Mouse (Mus musculus) left cerebral cortex, postnatal 4 days (tissue): Measurements from ENCODE around the gene Aqp6. TPM values are rescaled to one million over a fixed set of nuclear protein-coding genes. Genes with fewer than 3 reads are reported as not detected.
A peak's percentile ranks its signal among the peaks of the same experiment; 100 is the strongest.

Source experiments
- DNase-seq: peaks from one replicate; pipeline ENCODE4 v3.0.0-alpha.2; 2022
- intact Hi-C: fragments of 180-260 bp; cut with DNase I; formaldehyde crosslinking; loops from one replicate; pipeline ENCODE4 v1.15.1; 2025
- total RNA-seq, 2 experiments: library from RNA; stranded (reverse); gene quantifications; 2 replicates each; pipeline ENCODE4 v1.2.3; 2021

The Aqp6 gene
- not detected for total RNA-seq

DNA sequence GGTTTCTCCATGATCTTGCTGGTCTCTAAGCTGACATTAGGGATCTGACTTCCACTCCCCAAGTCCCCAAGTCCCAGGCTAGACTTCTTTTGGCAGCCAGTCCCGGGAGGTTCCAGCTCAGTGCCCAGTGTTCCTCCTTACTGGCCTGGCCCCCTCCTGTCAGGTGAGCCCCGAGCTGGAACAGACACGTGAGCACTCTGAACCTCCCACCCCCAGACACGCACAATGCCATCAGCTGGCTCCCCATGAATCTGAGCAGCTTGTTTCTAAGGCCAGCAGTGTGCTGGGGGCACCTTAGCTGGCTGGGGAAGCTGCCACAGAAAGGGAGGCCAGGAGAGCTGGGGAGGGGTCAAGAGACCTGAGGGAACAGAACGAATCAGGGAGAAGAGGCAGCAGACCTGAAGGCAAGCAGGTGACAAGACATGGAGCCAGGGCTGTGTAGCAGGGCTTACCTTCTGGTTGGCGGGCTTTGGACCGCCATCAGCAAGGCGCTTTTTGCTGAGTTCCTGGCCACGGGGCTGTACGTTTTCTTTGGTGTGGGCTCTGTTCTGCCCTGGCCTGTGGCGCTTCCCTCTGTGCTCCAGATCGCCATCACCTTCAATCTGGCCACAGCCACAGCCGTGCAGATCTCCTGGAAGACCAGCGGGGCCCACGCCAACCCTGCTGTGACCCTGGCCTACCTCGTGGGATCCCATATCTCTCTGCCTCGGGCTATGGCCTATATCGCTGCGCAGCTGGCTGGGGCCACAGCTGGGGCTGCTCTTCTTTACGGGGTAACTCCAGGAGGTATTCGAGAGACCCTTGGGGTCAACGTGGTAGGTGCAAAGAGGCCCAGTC is at the start of gene Aqp6:
Gene Aqp6, plus strand, starts transcription at position 415 of the 837 bp plus-strand sequence.
- DNase-seq = no peak
- intact Hi-C loops = no loop called here

DNA sequence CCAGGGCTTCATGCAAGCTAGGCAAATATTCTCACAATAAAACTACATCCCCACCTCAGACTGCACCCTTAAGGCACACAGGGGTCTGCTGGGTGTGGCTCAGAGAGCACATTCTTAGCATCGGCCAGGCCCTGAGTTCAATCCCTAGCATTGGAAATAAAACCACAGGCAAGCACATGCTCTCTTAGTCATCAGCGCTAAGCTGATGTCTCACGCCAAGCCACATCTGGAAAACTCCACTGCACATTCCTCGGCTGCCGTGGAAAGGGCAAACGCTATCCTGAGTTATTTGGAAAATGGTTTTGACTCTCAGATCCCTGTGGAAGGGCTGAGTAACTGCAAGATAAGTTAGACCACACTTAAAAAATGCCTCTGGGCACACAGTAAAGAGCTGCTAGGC is 47.4 kb upstream of the Aqp6 start:
- intact Hi-C loops = no loop called here
- no peak for DNase-seq

DNA sequence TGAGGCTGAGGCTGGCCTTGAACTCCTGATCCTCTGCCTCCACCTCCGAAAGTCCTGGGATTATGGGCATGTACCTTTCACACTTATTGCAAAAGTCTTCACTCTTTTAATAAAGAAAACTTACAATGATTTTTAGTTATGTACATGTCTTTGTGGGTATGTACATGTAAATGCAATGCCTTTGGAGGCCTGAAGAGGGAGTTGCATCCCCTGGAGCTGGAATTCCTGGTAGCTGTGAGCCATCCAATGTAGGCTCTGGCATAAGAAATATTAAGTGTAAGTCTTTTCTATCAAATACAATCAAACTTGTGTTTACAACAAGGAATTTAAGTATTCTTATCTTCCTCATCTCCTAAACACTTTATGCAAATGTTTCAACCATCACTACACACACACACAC is 42.3 kb upstream of the Aqp6 start:
- no peak for DNase-seq
- intact Hi-C loops = no loop called here

DNA sequence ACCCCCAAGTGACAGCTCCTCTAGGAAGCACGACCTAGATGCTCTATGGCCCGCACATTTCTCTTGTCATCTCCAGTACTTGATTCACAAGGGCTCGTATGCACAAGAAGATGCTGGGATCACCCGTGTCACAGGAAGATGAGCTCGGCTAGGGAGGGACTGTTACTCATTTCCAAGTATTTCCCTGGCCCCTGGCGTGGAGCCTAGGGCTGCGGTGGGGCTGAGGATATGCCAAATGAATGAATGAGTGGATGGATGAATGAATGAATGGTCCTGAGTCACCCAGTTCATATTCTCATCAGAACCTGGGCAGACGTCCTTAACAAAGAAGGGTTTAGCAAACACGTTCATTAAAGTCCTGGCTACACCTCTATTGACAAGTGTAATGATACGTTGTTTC is 41.0 kb upstream of the Aqp6 start:
- DNase-seq = no peak
- intact Hi-C loops = no loop called here

DNA sequence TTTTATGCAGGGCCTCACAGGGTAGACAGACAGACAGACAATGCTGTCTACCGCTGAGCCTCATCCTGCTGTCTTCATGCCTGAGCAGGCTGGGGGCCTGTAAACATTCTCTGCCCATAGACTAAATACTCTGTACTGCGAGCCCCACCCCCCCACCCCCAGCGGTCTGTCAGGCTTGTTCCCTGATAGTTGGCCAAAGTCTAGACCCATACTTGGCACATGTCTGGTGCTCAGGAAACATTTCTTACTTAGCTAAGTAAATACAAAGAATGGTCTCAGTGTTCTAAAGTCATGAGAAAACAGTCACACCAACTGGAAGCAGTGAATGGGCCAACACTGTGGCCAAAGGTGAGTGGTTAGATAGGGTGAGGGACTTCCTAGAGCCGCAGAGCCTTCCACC is 33.8 kb upstream of the Aqp6 start:
- no peak for DNase-seq
- intact Hi-C loops = no loop called here

DNA sequence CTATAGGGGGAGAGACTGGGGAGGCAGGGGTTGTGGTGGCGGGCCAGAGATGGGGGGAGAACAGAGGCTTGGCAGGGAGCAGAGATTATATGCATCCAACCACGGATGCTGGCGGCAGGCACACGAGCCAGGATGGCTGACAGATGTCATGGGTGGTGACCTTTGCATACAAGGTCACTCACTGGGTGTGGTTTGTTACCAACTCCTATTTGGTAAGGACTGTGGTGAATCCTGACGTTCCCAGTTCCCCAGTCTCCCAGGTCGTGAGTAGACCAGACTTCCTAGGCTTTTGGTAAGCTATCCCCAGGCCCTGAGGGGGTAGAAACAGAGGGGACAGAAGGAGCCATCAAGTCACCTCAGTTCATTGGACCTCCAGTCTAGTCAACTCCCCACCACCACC is 32.5 kb upstream of the Aqp6 start:
- intact Hi-C loops = no loop called here
- DNase-seq = no peak

DNA sequence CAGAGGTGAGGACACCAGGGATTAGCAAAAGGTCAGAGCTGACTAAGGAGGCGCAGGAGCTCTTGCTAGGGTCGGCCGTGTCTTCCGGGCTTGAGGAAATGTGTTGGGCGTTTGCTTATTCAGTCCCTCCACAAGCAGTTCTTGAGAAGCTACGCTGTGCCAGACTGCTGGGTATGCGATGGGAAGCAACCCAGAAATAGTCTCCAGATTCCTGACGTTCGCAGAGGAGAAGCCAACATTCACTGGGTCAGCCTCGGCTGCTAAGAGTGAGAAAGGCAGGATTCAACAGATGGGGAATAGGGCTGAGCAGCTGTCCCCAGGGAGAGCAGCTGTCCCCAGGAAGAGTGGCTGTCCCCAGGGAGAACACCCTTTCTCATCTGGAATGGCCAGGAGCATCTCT is 32.1 kb upstream of the Aqp6 start:
- intact Hi-C loops = no loop called here

DNA sequence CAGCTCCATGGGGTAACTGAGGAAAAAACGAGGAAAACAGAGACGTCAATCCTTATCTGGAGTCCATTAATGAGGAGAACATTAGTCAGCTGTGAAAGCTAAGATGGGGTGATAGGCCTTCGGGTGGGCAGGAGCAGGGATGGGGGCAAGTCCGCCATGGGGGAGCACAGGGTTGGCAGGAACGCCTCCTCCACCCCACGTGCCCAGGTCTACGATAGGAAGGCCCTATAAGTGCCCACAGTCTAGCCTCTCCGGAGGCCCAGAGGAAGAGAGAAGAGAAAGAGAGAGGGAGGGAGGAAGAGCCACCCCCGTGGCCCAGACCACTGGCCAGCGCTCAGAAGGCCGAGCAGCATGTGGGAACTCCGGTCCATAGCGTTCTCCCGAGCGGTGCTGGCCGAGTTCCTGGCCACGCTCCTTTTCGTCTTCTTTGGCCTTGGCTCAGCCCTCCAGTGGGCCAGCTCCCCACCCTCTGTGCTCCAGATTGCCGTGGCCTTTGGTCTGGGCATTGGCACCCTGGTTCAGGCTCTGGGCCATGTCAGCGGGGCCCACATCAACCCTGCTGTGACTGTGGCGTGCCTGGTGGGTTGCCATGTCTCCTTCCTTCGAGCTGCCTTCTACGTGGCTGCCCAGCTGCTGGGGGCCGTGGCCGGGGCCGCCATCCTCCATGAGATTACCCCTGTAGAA is 22.3 kb upstream of the Aqp6 start, which contains the start of gene Aqp2:
Gene Aqp2, plus strand, starts transcription at position 254 of the 684 bp plus-strand sequence.
- intact Hi-C loops = no loop called here
- peak; percentile 48 for DNase-seq

More for the DNA sequence above, 32.1 kb upstream of the Aqp6 start:
- no peak for DNase-seq

DNA sequence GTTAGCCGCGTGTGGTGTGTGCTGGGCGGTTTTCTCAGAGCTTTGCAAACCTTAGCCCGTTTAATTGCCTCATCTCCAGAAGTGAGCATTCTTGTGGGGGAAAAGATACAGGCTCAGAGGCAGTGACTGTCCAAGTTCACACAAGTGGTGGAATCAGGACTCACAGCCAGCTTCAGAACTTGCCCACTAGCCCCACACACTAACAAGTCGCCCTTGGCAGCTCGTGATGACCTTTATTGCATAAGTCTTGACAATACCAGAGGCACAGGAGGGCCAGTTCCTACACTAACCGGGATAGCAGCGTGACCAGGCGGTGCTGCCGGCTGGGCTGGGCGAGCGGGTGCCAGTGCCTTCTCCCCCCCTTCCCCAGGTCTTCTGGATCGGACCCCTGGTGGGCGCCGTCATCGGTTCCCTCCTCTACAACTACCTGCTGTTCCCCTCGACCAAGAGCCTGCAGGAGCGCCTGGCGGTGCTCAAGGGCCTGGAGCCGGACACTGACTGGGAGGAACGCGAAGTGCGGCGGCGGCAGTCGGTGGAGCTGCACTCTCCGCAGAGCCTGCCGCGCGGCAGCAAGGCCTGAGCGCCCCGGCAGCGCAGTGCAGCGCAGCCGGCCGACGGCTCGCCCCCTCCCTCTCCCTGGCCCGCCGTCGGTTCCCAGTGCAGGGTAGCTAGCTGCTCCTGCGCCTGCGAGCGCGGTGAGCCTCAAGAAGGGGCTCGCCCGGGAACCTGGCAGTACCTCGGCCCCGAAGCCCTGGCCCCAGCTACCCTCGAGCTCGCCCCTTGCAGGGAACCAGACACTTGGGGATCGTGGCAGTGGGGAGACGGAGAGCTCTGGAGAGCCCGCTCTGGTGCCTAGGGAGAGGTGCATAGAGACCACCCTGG is 17.5 kb upstream of the Aqp6 start:
- intact Hi-C loops = loop anchor here (5.0 kb wide), 1 partner anchor 81 kb away; no protein-coding TSS in a partner anchor
- DNase-seq = no peak

DNA sequence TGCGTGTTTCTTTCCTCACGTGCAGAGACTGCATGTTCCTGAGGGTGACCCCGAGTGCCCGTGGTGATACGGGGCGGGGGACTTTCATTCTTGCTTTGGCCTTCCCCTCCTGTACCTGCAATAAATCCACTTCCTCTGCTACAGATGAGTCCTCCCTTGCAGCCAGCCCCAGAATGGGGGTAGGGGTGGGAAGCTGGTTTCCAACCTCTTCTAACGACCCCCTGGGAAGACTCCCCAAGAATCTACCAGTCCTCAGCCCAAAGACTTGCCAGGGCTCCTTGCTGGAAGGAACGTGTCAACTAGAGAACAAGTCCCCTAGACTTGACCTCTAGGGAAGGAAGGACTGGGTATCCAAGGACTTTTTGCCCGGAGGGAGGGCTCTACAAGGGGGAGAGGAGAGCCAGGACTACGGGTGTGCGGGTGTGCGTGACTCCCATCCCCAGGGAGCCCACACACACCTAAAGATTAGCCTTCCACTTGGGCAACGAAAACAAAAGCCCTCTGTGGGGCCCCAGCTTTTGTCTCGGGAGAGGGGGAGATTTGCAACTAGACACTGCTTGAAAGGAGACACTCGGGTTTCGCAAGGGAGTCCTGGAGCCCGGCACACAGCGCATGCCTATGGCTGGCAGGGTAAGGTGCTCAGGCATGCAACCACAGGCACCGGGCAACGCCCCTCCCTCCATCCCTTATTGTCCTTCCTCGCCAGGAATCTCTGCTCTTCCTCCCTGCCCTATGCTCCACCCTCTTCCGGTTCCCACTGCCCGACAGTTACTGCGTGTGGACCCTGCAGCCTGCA is 16.6 kb upstream of the Aqp6 start:
- intact Hi-C loops = loop anchor here (5.0 kb wide), 1 partner anchor 82 kb away; no protein-coding TSS in a partner anchor
- no peak for DNase-seq

DNA sequence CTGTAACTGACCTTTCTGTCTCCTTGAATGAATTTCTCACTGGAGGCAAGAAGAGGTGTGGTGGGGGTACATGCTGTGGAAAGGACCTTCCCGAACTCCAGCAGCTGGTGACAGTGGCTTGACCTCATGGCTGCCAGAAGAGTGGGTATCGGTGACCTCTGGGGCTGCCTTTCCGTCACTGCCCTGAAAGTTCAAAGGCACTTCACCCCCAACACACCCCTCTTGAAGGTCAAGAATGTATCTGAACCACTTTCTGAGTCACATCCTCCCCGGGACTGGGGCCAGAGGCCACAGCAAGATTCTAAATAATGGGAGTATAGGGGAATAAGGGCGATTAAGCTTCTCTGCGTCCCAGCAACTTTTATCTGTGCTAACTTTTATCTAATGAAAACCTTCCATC is 15.5 kb upstream of the Aqp6 start:
- intact Hi-C loops = no loop called here
- no peak for DNase-seq

DNA sequence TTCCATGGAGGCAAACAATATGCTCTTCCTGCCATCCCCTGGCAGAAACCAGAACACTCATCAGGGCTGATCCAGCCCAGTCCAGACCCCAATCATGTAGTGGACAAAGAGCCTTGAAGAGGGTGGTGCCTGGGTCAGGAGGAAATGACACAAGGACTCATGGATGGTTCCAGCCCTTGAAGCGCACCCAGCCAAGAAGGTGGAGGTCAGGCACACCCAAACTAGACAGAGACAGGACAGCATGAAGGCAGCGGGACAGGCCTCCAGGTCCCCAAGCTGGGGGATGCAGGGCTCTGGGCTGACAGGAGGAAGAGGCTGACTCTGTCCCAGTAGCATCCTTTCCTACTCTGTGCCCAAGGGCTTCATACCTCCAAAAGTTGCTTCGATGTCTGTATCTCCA is 14.7 kb upstream of the Aqp6 start:
- intact Hi-C loops = no loop called here
- no peak for DNase-seq

DNA sequence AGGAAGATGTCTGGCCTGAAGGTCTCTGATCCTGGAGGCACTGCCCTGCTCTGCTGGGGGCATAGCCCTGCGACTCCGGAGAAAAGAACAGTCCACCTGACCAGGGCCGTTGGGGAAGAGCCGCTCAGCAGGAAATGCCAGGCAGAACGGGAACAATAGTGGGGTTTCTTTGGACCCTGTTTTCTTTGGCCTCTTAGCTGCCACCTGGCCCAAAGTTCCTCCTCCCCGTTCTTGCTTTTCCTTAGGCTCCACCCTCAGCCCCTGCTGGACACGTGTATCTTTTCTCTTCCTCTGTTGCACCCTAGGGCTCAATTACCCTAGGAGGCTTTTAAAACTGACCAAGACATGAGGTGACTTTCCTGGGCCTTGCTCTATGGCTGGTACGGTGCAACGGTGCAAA is 12.0 kb upstream of the Aqp6 start:
- intact Hi-C loops = no loop called here
- DNase-seq = no peak

DNA sequence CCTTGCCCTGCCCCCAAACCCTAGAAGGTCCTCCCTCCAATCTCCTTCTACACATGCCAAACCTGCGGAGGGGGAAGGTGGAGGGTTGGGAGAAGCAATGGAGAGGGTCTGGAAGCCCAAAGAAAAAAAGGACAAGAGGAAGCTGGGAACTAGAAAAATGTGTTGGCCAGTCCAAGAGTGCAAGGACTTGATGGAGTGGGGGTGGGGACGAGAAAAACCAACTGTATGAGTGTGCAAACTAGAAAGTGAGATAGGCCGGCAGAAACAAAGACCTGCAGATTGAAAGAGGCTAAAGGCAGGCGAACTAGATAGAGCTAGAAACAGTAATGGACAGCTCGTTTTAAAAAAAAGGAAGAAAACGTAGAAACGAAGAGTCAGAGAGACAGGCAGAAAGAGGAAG is 11.5 kb upstream of the Aqp6 start:
- intact Hi-C loops = loop anchor here (10.0 kb wide), 2 partner anchors 185 to 315 kb away; partner anchors contain the start of gene Cers5
- DNase-seq = no peak

DNA sequence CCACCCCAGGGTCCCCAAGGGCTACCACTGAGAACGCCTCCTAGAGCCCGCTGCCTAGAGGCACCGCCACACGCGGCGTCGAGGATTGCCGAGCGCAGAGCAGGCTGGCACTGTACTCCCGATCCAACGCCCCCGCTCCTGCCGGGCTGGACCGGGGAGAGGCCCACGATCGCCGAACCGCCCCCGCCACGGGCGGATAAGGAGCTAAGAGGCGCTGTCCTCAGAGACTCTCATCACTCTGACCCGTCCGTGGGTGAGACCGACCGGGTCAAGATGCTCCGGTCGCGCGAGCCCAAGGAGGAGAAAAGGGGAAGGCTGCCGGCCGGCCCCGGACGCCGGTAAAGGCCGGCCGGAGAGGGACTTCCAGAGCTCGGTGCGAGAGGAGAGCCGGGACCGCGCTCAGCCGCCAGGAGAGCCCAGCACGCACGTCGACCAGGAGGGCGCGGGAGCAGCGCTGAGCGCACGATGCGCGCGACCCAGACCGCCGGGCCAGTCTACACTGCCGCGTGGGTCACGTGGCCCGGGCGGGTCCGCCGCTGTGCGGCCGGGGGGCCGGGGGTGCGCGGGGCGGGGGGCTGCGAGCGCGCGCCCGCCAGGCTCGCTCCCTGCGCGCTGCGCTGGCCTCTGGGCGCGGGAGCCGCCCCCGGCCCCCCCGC is 10.6 kb upstream of the Aqp6 start, which contains the start of gene Aqp5:
Gene Aqp5, plus strand, starts transcription at position 354 of the 656 bp plus-strand sequence.
- intact Hi-C loops = loop anchor here (10.0 kb wide), 2 partner anchors 184 to 314 kb away; partner anchors contain the start of gene Cers5
- DNase-seq = no peak

DNA sequence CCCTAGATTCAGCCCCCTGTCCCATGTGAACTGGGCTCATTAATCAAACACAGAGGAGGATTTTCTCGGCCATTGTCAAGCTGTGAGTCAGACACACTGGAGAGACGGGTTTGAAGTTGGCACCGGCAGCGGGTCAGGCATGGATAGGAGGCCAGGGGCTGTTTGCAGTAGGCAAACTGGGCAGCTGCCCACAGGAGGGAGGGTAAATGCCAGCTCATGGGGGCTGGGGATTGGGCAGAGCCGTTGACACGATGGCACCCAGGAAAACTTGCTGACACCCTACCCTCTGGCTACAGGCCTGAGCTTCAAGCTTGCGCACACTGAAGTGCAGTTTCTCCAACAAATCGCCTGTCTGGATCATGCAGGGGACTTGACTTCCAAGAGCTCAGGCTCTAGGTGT is 9.0 kb upstream of the Aqp6 start:
- intact Hi-C loops = loop anchor here (10.0 kb wide), 2 partner anchors 183 to 313 kb away; partner anchors contain the start of gene Cers5
- peak; percentile 40 for DNase-seq

DNA sequence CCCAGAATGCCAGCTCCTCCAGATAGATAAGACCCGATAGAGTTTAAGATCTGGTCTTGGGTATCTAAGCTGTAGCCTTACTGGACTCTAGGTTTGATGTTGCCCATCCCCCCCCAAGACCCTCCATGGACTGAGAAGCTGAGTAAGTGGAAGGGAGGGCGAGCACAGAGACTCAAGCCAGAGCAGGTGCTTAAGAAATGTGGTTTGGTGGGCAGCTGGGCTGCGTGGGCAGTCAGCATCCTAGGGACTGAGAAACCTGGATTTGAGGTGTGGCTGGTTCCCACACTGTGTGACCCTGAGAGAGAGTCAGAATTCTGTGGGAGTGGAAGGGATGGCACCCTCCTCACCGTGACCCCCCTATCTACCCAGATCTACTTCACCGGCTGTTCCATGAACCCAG is 8.3 kb upstream of the Aqp6 start:
- DNase-seq = no peak
- intact Hi-C loops = loop anchor here (10.0 kb wide), 2 partner anchors 182 to 312 kb away; partner anchors contain the start of gene Cers5

DNA sequence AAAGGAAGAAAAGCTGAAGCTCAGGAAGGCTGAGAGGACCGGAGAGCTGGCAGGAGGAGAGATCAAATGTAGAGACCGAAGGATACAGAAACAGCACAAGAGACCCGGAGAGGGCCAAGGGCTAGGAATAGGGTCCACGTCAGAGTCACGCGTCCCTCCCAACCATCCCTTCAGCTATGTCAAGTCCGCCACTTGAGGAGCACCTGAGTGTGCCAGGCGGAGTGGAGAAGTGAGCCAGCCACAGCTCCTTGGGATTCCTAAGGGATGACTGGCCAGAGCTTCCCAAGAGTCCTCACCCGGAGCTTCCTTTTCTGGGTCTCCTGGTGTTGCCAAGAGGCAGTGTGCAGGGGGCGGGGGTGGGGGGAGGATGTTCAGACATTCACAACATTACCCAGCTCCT is 6.2 kb upstream of the Aqp6 start:
- DNase-seq = no peak
- intact Hi-C loops = loop anchor here (5.0 to 10.0 kb wide), 3 partner anchors 92 to 310 kb away; partner anchors contain the start of gene Cers5

DNA sequence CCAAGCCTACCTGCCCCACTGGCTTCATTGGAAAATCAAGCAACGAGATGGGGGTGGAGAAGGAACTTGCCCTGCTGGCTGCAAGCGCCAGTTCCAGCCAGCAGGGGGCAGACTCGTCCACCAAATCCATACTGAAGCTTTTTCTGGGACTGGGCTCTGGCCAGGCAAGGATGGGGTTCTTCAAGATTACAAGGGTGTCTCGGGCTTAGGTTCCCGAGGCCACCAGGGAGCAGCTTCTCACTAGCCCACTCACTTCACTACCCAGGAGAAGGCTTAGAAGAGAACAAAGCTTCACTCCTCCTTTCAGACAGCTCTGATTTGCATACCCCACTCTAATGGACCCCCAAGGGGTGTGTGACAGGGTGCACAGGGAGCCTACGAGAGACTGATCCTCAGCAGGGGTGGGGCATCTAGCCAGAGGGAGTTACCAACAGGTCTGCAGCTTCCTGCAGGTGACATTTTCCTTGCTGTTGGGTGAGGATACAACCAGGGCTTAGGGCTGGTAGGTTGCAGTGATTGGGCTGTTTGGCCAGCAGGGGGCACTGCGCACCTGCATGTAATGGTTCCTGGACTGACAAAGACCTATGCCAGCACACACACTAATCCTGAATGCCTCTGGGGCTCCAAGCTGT is 5.0 kb upstream of the Aqp6 start:
- peak; percentile 94 for DNase-seq
- intact Hi-C loops = loop anchor here (1.0 to 10.0 kb wide), 4 partner anchors 73 to 309 kb away; partner anchors contain the start of gene Cers5
